Mouse (Mus musculus) forebrain, embryonic 16.5 days (tissue): ENCODE results near the gene Rflna. TPM values are rescaled to one million over a fixed set of nuclear protein-coding genes. Genes with fewer than 3 reads are reported as not detected.
A peak's percentile ranks its signal among the peaks of the same experiment; 100 is the strongest.

Experiments used
- ATAC-seq: fragments of 200-750 bp; cut with Nextera tagmentation; 2 replicates; pipeline ENCODE4 v1.8.0; 2017; ENCODE audit warnings: mild to moderate bottlenecking, moderate library complexity
- H3K27ac ChIP-seq: fragments of 300-500 bp; sonication (generic); 2 replicates; pipeline ENCODE4 v1.5.1; 2014; ENCODE audit warnings: low read length, control low read depth
- H3K27me3 ChIP-seq: fragments of 300-500 bp; sonication (generic); replicated peaks from 2 replicates; pipeline ENCODE4 v1.6.1; 2014; ENCODE audit warnings: low read length; ENCODE audit not compliant: control insufficient read depth, insufficient read depth
- H3K36me3 ChIP-seq: fragments of 300-500 bp; sonication (generic); 2 replicates; pipeline ENCODE4 v1.6.1; 2014; ENCODE audit not compliant: control insufficient read depth, insufficient read depth
- H3K4me1 ChIP-seq: fragments of 300-500 bp; sonication (generic); replicated peaks from 2 replicates; pipeline ENCODE4 v1.6.1; 2014; ENCODE audit warnings: low read length; ENCODE audit not compliant: control insufficient read depth, insufficient read depth
- H3K4me2 ChIP-seq: fragments of 300-500 bp; sonication (generic); 2 replicates; pipeline ENCODE4 v1.6.1; 2014; ENCODE audit warnings: mild to moderate bottlenecking, low read length, control low read depth
- H3K4me3 ChIP-seq: fragments of 300-500 bp; sonication (generic); replicated peaks from 2 replicates; pipeline ENCODE4 v1.5.1; 2014; ENCODE audit warnings: mild to moderate bottlenecking, low read length, control low read depth
- H3K9ac ChIP-seq: fragments of 300-500 bp; sonication (generic); replicated peaks from 2 replicates; pipeline ENCODE4 v1.6.1; 2014; ENCODE audit warnings: low read depth, low read length, control low read depth
- H3K9me3 ChIP-seq: fragments of 300-500 bp; sonication (generic); 2 replicates; pipeline ENCODE4 v1.6.1; 2016; ENCODE audit warnings: low read length; ENCODE audit not compliant: control insufficient read depth
- WGBS: fragments of 180-500 bp; shearing (Covaris S2); extraction: QIAGEN DNeasy Blood & Tissue Kit; methylation state at CpG from one replicate; pipeline ENCODE4 v1.1.7; 2014; 5-methylcytosine and 5-hydroxymethylcytosine counted together
- polyA plus RNA-seq: library from polyadenylated mRNA; unstranded; fragments of >200 nt; fragmentation: Nextera tagmentation; extraction: Ambion mirVana; gene quantifications from 2 replicates; pipeline ENCODE4 v1.2.1, GENCODE M21; 2015

Rflna gene
- polyA plus RNA-seq, result 3.7 and 4.0 TPM in 2 replicates

DNA sequence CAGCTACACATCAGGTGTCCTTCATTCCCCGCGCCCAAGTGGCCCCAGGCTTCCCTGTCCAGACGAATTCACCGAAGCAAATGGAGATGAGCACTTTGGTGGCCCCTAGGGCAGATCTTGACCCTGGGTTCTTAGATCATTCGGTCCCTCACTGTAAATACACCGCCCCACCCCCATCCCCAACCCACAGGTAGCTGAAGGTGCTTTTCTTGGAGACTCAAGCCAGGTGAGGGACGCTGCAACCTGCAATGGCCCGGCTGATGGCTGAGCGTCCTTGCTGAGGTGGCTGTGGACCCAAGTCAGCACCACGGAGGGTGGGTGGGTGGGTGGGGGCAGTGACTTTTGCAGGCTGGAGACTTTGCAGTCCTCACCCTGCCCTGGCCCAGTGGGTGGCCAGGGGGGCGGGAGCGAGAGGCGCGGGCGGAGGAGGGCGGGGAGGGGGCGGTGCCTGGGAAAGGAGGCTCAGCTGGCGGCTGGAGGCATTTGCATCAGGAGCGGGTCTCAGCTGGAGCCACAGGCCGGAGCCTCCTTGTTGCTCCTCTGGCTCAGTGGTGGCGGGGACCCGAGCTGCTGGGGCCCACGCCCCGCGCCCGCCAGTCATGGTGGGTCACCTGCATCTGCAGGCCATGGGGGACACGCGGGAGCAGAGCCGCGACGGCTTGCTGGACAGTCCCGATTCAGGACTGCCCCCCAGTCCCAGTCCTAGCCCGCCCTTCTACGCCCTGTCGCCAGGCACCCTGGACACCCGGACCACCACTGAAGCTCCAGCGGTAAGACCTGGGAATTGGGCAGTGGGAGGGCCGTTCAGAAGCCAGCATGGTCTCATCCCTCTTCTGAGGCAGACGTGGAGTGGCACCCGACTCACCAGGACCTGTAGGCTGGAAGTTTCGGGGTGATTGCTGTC is at the start of gene Rflna:
Gene Rflna (plus strand): TSS at position 253 of the 904 bp plus-strand sequence.
- WGBS, result 4% methylated on average over 39 of the region's 41 CpGs
- Histone ChIP-seq H3K4me2 (peak within 1 kb of the TSS; percentile 38; the same call in 1 of the 2 replicates), H3K27ac (no peak within 1 kb of the TSS), H3K9me3 (no peaks in the 10 kb centered on the region), H3K9ac (peak within 1 kb of the TSS; percentile 43; the same call in 1 of the 2 replicates), H3K4me1 (peaks cover 22% of the 10 kb centered on the region), H3K36me3 (no peaks in the 10 kb centered on the region), H3K4me3 (peak within 1 kb of the TSS; percentile 26), H3K27me3 (peaks cover 9% of the 10 kb centered on the region; the same call in 1 of the 2 replicates)
- peak; percentile 52 for ATAC-seq

DNA sequence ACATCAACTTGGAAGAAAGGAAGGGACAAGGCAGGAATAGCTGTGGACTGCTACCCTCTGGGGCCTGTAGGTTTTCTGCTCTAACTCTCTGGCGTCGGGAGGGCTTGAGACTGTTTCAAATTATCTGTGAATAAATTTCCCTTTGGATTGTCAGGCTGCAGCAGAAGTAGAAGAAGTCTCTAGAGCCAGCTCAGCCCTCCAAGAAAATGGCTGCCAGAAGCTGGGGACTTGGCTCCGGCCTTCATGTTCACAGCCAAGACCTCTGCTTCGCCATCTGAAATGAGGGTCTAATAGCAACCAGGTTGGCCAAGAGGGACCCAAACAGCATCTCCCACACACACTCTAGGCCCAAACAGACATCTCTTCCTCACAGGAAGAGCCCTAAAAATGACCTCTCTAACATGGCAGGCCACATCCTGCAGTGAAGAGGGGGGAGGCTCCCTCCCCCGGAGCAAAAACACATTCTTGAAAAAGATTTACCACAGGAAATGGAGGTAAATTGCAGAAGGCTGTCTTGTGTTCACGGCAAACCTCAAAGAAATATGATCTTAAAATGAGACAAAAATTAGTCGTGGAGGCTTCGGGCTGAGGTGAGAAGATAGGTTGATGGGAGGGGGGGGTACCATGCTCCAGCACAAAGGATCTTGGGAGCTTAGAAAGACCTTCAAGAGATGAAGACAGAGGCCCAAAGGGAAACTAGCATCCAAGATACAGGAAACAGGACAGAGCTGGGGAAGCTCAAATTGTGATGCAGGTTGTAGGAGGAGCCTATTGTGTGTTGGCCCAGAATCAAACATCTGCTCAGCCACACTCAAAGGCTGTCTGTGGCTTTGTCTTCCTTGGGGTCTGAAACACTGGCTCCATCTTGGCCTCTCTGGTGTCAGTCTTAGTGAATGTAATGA is 48.4 kb upstream of the Rflna start:
- no peaks in the 10 kb centered on the region for H3K36me3 ChIP-seq
- no peaks in the 10 kb centered on the region for H3K27me3 ChIP-seq
- H3K9ac ChIP-seq, result no peak overlapping the region
- peaks cover 5% of the 10 kb centered on the region; the same call in 1 of the 2 replicates for H3K9me3 ChIP-seq
- WGBS, result 70% methylated on average over 8 of the region's 8 CpGs
- H3K27ac ChIP-seq, result peak overlapping the region; percentile 80
- H3K4me1 ChIP-seq, result peaks cover 24% of the 10 kb centered on the region
- ATAC-seq, result peak; percentile 55; the same call in 1 of the 2 replicates
- H3K4me3 ChIP-seq, result no peak overlapping the region
- H3K4me2 ChIP-seq, result no peak overlapping the region

DNA sequence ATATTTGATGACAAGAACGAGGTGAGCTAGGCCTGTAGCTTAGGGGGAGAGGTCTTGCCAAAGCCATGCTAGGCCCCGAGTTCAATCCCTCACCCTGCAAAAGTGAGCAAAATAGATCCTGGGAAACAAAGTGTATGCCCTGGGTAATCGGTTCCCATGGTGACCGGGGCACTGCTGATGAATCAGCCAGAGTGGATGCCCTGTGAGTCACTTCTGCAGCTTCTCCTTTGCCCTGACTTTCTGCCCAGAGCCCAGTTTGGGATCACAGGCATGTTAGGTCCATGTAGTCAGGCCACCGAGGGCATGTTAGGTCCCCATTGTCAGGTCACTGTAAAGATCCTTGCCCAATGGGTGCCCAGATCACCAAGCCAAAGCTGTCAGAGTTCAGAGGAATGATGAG is 45.5 kb upstream of the Rflna start:
- no peaks in the 10 kb centered on the region for H3K27me3 ChIP-seq
- H3K27ac ChIP-seq, result no peak overlapping the region
- H3K9me3 ChIP-seq, result peaks cover 5% of the 10 kb centered on the region; the same call in 1 of the 2 replicates
- no peak overlapping the region for H3K9ac ChIP-seq
- H3K4me3 ChIP-seq, result no peak overlapping the region
- no peak overlapping the region for H3K4me2 ChIP-seq
- ATAC-seq, result no peak
- H3K4me1 ChIP-seq, result peaks cover 21% of the 10 kb centered on the region
- 76% methylated on average over 5 of the region's 5 CpGs for WGBS
- no peaks in the 10 kb centered on the region for H3K36me3 ChIP-seq

DNA sequence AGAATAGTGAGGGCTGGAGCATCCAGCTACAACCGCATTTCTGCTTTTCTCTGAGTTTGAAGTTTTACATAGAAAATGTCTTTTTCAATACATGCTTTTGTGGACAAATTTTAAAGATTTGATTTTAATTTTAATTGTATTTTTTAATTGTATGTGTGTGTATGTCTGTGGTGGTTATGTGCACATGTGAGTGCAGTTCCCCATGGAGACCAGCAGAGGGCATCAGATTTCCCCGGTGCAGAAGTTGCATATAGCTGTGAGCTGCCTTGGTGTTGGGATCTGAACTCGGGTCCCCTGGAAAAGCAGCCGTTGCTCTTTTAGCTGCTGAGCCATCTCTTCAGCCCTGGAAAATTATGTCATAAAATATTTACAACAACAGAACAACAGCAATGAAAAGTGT is 43.9 kb upstream of the Rflna start:
- Histone ChIP-seq H3K9me3 (peaks cover 5% of the 10 kb centered on the region; the same call in 1 of the 2 replicates), H3K27me3 (no peaks in the 10 kb centered on the region), H3K9ac (no peak overlapping the region), H3K36me3 (no peaks in the 10 kb centered on the region), H3K4me2 (no peak overlapping the region), H3K27ac (no peak overlapping the region), H3K4me1 (peaks cover 20% of the 10 kb centered on the region), H3K4me3 (no peak overlapping the region)
- no peak for ATAC-seq
- WGBS, result 98% methylated on average over 4 of the region's 4 CpGs

DNA sequence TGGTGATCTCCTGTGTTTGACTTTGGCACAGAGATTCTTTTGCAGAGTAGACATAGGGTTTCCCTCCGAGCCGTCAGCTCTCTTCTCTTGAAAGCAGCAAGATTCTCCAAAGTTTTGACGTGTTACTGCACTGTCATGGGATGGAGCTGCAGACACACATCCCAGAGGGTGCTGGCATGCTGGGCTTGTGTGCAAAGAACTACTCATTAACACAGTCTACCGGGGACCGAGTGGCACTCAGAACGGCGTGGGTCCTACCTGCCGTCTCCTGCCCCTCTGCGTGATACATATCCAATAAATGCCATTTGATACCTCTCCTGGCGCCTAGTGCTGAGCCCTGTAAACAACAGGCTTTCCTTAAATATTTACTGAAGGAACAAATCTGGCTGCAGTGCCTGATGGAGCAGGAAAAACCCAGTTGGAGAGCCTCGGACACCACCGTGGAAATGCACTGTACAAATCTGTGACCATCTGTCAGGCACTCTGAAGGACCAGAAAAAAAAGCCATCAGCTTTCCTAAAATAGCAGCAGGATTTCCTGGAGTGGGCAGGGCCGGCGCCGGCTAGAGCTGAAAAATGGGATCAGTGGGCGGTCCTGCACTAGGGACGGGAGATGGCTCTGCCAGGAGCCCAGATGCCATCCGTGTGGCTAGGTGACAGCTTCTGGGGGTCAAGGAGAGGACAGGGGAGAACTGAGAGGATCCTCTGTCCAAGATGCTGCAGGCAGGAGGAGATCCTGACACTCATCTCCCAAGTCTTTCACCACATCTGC is 42.7 kb upstream of the Rflna start:
- Histone ChIP-seq H3K27ac (peak overlapping the region; percentile 62), H3K4me2 (no peak overlapping the region), H3K9me3 (peaks cover 5% of the 10 kb centered on the region; the same call in 1 of the 2 replicates), H3K9ac (no peak overlapping the region; the same call in 1 of the 2 replicates), H3K4me3 (no peak overlapping the region), H3K4me1 (peaks cover 15% of the 10 kb centered on the region), H3K27me3 (no peaks in the 10 kb centered on the region), H3K36me3 (no peaks in the 10 kb centered on the region)
- peak; percentile 59; the same call in 1 of the 2 replicates for ATAC-seq
- 35% methylated on average over 18 of the region's 18 CpGs for WGBS

DNA sequence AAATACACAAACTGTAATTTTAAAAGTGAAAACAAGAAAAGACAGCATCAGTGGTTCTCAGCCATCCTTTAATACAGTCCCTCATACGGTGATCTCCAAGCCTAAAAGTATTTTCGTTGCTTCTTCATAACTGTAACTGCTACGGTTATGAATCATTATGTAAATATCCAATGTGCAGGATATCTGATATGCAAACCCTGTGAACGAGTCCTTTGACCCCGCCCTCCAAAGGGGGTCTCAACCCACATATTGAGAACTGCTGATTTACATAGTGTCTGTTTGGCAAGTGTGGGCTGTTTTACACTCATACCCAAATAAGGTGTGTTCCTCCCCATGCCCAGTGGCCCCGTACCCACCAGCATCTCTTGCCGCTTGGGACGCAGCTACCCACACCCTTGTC is 41.6 kb upstream of the Rflna start:
- WGBS, result 87% methylated on average over 8 of the region's 8 CpGs
- Histone ChIP-seq H3K27me3 (no peaks in the 10 kb centered on the region), H3K36me3 (no peaks in the 10 kb centered on the region), H3K4me1 (peaks cover 15% of the 10 kb centered on the region), H3K27ac (no peak overlapping the region), H3K9ac (no peak overlapping the region), H3K4me2 (no peak overlapping the region), H3K4me3 (no peak overlapping the region), H3K9me3 (peaks cover 5% of the 10 kb centered on the region; the same call in 1 of the 2 replicates)
- no peak for ATAC-seq

DNA sequence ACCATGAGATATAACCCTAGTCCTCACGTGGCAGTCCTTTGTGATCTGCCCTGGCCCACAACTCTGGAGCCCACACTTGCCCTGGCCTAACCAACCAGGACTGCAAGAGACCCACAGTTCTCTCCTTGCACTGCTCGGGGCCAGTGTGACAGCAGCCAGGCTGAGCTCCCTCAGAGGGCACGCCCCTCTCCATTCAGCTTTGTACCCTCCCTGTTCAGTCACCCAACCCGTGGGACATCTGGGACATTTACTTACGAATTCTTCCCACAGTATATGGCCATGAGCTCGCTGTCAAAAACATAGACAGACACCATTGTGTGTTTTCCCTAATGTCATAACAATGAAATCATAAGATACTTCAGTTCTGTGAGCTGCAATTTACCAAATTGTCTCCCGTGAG is 40.3 kb upstream of the Rflna start:
- no peaks in the 10 kb centered on the region for H3K27me3 ChIP-seq
- WGBS, result 43% methylated on average over 7 of the region's 7 CpGs
- no peak overlapping the region for H3K9ac ChIP-seq
- no peak overlapping the region for H3K4me3 ChIP-seq
- H3K27ac ChIP-seq, result no peak overlapping the region
- H3K36me3 ChIP-seq, result no peaks in the 10 kb centered on the region
- H3K9me3 ChIP-seq, result peaks cover 5% of the 10 kb centered on the region; the same call in 1 of the 2 replicates
- ATAC-seq, result no peak
- H3K4me1 ChIP-seq, result peaks cover 18% of the 10 kb centered on the region
- H3K4me2 ChIP-seq, result no peak overlapping the region

DNA sequence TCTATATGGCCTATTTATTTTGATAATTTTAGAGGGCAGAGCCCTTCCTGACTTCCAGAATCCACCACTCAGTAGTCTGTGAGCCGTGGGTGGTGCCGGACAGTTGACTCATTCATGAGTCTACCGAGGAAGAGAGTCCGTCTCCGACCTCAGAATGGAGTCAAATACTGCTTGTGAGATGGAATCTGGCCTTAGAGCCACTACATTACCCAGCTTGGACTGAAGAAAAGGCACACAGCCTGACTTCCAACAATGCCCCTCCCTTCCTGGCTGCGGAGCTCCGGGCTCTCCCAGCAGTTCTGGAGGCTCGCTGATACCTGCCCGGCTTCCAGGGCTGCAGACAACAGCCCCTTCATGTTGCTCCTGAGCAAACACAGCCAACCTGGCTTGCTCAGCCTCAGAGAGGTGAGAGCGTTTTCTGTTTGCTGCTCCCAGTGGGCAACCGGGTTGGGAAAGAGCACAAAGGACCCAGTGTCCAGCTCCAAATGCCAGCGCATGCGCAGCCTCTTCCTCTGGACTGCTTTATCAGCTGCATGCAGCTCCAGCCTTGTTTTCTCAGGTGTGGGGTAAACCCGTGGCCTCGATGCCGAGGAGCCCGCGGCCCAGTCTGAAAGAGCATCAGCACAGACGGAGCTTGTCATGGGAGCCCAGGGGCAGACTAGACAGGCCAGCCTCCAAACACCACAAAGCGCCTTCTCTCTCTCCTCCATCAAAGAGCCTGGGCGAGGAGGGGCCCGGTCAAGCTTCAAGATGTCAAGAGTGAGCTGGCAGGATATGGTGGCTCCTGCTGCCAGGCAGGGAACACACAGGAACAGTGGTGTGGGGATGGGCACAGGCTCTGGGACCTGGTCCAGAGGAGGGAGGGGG is 39.0 kb upstream of the Rflna start:
- Histone ChIP-seq H3K4me3 (no peak overlapping the region), H3K4me1 (peaks cover 18% of the 10 kb centered on the region), H3K27me3 (no peaks in the 10 kb centered on the region), H3K27ac (no peak overlapping the region), H3K9ac (no peak overlapping the region), H3K36me3 (no peaks in the 10 kb centered on the region), H3K4me2 (no peak overlapping the region), H3K9me3 (peaks cover 2% of the 10 kb centered on the region; the same call in 1 of the 2 replicates)
- WGBS, result 68% methylated on average over 22 of the region's 22 CpGs
- ATAC-seq, result peak; percentile 28; the same call in 1 of the 2 replicates
